Mouse (Mus musculus) CD4-positive, CD25-positive, alpha-beta regulatory T cell, adult 2 months (primary cell): ENCODE measurements around the gene Kntc1.
"Not testable (repeated sequence)": the region's sequence is repeated elsewhere in the genome, so short reads cannot be mapped to it uniquely, and the experiment has no call there.

Experiments
- DNase-seq: peaks from one replicate; pipeline ENCODE4 v3.0.0-alpha.2; 2012; ENCODE audit warnings: low read depth, low spot score

Gene Kntc1

GRCm38 (mm10) chr5:123749065-123750064, at the start of gene Kntc1, which contains the start of gene Rsrc2:
TSS of gene Kntc1 (plus strand) at chr5:123749716.
TSS of gene Rsrc2 (minus strand) at chr5:123749414.
- DNase-seq = peak; percentile 99

DNA sequence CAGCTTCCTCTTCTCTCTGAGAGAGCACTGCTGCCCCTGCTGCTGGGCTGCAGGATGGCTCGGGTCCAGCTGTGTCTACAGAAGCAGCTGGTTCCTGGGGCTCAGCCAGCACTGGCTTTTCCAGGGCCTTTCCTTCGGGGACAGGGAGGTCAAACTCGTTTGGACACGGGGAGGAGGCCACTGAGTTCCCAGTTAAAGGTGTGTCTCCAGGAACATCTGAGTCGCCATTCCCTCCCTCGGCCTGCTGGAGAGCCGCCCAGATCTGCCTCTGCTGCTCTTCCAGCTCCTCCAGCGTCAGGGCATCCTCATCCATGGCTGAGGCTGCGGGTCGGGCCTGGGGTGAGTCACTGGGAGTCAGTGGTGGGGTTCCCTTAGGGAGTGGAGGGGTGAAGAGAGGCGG, 48.9 kb upstream of the Kntc1 start:
- DNase-seq = no peak

- DNase-seq = no peak
Observed at GRCm38 (mm10) chr5:123708598-123708997, 40.9 kb upstream of the Kntc1 start.

- no peak for DNase-seq
Observed at GRCm38 (mm10) chr5:123709571-123709970, 39.9 kb upstream of the Kntc1 start.

DNA sequence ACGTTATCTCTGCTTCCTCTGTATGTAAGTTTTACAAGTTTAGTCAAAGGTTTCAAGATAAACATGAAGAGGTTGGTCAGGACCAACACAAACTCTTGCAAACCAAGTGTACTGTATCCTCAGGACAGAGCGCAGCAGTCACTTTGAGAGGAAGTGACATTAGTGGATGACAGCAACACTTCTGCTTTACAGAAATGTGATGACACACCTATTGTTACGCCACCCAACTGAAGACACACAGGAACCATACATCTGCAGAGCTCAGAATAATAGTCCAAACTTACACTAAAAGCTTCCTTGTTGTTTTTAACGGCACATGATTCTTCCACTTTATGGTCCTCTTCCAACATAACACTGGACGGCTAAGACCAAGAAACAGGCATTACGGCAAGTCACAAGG, 35.7 kb upstream of the Kntc1 start:
- DNase-seq = no peak

GRCm38 (mm10) chr5:123714622-123715021, 34.9 kb upstream of the Kntc1 start:
- DNase-seq = no peak

DNA sequence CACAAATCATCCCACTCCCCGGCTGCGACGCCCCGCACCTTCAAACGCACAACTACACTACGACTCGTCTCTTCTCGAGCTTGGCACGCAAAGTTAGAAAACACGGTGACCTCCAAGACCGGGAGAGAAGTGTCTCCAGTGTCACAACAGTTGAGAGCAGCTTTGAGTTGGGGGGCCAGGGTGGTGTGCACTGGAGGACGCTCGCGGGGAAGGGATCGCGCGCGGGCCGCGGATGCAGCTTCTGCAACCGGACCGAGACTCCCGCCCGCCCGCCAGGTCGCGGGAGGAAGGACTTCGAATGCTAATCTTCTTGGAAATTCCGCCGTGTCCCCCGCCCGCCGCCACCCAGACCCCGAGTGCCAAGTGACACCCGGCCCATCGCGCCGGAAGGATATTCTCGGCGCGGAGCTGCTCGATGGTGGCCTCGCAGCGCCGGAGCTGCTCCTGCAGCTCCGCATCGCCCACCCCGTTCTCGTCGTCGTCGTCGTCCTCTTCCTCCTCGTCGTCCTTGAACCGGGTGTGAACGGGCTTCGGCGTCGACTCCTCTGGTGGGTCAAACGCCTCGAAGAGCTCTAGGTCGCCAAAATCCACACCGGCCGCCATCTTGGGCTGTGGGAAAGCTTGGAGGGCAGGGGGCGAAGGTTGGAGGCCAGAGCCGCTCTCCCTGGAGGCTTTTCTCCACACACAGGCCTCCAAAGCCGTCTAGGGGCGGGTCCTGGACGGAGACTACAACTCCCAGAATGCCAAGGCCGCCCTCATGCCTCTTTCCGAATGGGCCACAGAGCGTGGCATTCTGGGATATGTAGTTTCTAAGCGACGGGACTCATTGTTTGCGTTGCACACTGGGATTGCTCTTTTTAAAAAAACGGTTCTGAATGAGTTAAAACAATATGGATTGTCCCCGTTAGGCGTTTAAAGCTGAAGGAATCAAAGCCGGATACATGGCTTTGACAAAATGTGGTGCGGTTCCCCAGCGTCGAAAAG, 28.9 kb upstream of the Kntc1 start, which contains the start of gene Zcchc8:
TSS of gene Zcchc8 (minus strand) at position 773 of the 984 bp plus-strand sequence.
- DNase-seq = peak; percentile 96

- not testable (repeated sequence) for DNase-seq
Observed at GRCm38 (mm10) chr5:123723816-123724215, 25.7 kb upstream of the Kntc1 start.

DNA sequence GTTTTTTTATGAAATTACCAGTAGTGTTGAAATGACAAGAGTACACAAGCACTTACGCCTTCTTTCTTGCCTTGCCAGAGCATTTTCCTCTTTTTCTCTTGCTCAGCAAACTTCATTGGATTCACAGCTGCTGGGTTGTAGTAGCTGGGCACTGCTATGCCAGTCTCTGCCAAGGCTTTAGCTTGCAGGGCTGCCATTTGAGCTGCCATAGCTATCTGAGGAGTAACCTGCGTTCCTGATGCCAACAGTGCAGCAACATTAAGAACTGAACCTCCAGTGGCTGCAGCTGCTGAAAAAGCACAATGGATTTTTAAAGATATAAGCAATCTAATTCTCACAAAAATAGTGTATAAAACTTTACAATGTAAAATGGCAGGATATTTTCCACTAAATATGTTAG, 18.5 kb upstream of the Kntc1 start:
- no peak for DNase-seq

- no peak for DNase-seq
Observed at GRCm38 (mm10) chr5:123744358-123744757, 5.2 kb upstream of the Kntc1 start.

DNA sequence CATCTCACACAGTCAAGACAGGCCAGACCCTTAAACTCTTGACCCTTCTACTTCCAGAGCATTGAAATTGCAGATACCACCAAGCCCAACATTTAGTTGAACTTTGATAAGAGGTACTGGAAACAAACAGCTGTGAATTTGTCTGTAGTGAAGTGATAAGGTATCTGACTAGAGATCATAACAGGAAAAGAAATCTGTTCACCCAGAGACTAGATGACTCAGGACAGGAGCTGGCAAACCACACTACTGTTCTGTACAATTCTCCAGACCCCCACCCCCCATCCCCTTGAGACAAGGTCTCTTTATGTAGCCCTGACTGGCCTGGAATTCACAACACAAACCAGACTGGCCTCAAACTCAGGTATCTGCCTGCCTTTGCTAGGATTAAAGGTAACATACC, 3.3 kb upstream of the Kntc1 start:
- DNase-seq = peak; percentile 32

- DNase-seq = no peak
Observed at GRCm38 (mm10) chr5:123747604-123748003, 1.9 kb upstream of the Kntc1 start.

- DNase-seq = peak; percentile 18
Observed at GRCm38 (mm10) chr5:123748339-123749064, 1.0 kb upstream of the Kntc1 start.

- peak; percentile 26 for DNase-seq
Observed at GRCm38 (mm10) chr5:123765506-123765905, 16.0 kb downstream of the Kntc1 start.

DNA sequence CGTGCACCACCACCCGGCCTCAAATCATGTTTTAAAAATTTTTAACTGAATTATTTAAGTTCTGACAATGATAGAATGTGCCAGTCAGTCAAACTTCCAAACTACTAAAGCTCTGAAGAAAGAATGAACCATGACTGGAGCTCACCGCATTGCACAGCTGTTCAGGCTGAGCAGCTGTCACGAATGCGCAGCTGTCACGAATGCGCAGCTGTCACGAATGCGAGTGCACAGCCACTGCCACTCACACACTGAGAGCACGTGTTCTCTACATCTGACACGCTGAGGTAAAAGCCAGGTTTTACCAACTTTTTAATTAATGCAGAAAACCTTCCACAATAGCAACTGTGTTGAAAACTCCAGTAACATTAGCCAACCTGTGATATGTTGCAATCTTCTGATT, 16.9 kb downstream of the Kntc1 start:
- not testable (repeated sequence) for DNase-seq

DNA sequence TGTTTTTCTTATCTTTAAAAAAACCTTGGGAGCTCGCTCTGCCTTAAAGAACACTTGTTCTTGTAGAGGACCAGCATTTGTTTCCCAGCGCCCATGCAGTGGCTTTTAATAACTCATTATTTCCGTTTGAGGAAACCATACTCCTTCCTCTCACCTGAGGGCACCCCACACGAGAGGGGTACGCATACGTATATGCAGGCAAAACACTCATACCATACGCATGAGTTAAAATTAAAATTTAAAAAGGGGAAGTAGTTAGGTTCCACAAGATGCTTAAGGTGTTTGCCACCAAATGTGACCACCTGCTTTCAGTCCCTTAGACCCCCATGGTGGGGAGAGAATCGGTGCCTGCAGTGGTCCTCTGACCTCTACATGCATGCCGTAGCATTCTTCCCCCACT, 23.9 kb downstream of the Kntc1 start:
- DNase-seq = no peak

- DNase-seq = peak; percentile 51
Observed at GRCm38 (mm10) chr5:123780716-123781115, 31.2 kb downstream of the Kntc1 start.

DNA sequence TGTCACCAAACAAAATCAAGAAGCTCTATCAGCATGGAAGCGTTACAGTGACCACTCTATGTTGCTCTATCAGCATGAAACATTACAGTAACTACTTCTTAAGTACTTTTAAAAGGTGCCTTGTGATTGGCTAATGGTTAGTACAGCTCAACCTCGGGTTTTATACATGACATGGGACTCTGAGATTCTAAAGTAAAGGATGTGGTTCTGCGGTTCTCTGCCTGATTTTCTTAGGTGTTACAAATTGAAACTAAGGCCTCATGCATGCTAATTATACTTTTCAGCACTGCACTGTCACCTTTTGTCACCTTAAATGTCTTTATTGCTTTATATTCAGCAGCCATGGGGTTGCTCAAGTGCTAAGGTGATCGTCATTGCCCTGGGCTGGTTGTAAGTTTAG, 32.3 kb downstream of the Kntc1 start:
- peak; percentile 59 for DNase-seq

- DNase-seq = peak; percentile 32
Observed at GRCm38 (mm10) chr5:123788976-123789375, 39.5 kb downstream of the Kntc1 start.

- DNase-seq = no peak
Observed at GRCm38 (mm10) chr5:123793081-123793480, 43.6 kb downstream of the Kntc1 start.

- DNase-seq = no peak
Observed at GRCm38 (mm10) chr5:123806334-123806733, 56.8 kb downstream of the Kntc1 start.
